Mouse (Mus musculus) embryonic stem cell, embryonic (primary cell): ENCODE measurements around the gene Phc2.

Experiments
- CTCF ChIA-PET, 4 experiments: fragments of 300-600 bp in 2 of 4; fragments of 350-600 bp in 2 of 4; sonication (Branson Sonifier 250); formaldehyde crosslinking; loops; one replicate each; lab custom pipeline; 2022; ENCODE audit warnings: inconsistent platforms in 2 of 4; lab: Charles Lee
- POLR2A ChIA-PET, 4 experiments: fragments of 300-600 bp in 2 of 4; fragments of 350-600 bp in 2 of 4; sonication (Branson Sonifier 250); formaldehyde crosslinking; loops; one replicate each; lab custom pipeline; 2022; ENCODE audit warnings: antibody characterized with exemption in 4 of 4, inconsistent platforms in 1 of 4; lab: Charles Lee

The Phc2 gene

GRCm38 (mm10) chr4:128755064-128755463 lies 100.6 kb downstream of the Phc2 start, which contains the start of gene A3galt2:
Gene A3galt2 (plus strand): TSS chr4:128755364.
- CTCF ChIA-PET: interaction anchor here (0.6 to 1.6 kb wide), 5 partner anchors 19 to 1167 kb away, joined by 3 to 8 read pairs (median 4); no protein-coding TSS in a partner anchor
- POLR2A ChIA-PET: interaction anchor here in 2 of 4 experiments (0.6 to 1.7 kb wide), 6 partner anchors 27 to 758 kb away, joined by 3 to 6 read pairs (median 3); partner anchors contain the start of genes Marcksl1 (in 1 of the 2) and Rnf19b (in 1 of the 2)

DNA sequence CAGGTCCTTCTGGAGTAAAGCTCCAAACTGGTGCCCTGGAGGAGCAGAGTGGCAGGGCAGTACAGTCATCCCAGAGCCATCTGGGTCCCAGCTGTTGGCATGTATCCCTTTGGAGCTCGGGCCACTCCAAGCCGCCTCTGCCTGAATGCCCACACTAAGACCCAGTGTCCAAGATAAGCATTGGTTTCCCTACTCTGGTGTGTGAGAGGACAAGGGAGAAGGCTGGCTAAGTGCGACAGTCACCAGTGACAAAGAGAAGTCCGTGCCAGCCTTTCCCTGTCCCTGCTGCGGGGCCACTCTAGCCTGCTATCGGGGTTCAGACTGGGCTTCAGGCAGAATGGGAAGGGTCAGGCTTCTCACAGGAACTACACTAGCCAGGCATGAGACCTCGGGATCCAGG lies 101.4 kb downstream of the Phc2 start:
- ChIA-PET POLR2A (interaction anchor here in 3 of 4 experiments (0.6 to 1.7 kb wide), 6 partner anchors 11 to 757 kb away, joined by 3 to 6 read pairs (median 3); partner anchors contain the start of genes Marcksl1 (in 1 of the 3) and Rnf19b (in 1 of the 3)), CTCF (interaction anchor here in 3 of 4 experiments (0.6 to 1.6 kb wide), 4 partner anchors 19 to 1168 kb away, joined by 3 to 8 read pairs (median 4); no protein-coding TSS in a partner anchor)

DNA sequence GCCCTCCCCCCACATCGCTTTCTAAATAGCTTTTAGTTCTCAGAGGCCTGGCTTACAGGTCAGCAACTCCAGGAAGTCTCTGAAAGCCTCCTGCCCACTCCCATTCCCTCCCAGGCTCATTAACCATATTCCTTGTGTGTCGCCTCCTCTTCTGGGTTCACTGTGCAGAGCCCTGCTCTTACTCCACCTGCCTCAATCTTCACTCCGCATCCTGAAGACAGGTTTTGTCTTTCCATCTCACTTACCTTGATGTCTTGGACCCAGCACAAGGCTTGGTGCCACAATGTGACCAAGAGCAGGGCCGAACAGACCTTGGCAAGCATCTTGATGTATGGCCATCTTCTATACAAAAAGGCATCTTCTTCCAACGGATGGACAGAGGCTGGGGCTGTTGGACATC lies 104.7 kb downstream of the Phc2 start:
- ChIA-PET POLR2A (interaction anchor here in 1 of 4 experiments (1.6 kb wide), 1 partner anchor 299 kb away, joined by 3 read pairs; the partner anchor contains the start of gene Rnf19b), CTCF (interaction anchor here in 2 of 4 experiments (0.6 to 1.5 kb wide), 3 partner anchors 18 to 758 kb away, joined by 3 to 6 read pairs (median 3); no protein-coding TSS in a partner anchor)

DNA sequence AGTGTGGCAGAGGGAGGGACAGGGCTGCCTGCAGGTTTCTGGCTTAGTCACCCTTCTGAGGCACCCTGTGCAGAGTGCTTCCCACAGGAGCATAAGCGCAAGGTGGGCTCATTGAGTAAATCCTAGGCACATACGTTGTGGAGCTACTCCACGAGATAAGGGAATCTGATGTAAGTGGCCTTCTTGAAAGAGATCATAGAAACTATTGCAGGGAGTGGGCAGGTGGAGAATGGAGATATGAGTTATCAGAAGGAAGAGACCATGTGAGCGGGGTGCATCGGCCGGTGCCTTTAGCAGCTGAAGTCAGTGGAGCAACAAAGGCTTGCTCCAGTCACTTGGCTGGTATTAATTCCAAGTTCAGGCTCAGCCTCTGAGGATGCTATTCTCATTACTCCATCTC lies 105.5 kb downstream of the Phc2 start:
- POLR2A ChIA-PET: interaction anchor here in 2 of 4 experiments (0.6 to 1.6 kb wide), 2 partner anchors 150 to 298 kb away, joined by 3 read pairs; partner anchors contain the start of gene Rnf19b (in 1 of the 2)
- CTCF ChIA-PET: interaction anchor here in 1 of 4 experiments (1.5 to 1.6 kb wide), 2 partner anchors 15 to 49 kb away, joined by 4 to 6 read pairs; no protein-coding TSS in a partner anchor

DNA sequence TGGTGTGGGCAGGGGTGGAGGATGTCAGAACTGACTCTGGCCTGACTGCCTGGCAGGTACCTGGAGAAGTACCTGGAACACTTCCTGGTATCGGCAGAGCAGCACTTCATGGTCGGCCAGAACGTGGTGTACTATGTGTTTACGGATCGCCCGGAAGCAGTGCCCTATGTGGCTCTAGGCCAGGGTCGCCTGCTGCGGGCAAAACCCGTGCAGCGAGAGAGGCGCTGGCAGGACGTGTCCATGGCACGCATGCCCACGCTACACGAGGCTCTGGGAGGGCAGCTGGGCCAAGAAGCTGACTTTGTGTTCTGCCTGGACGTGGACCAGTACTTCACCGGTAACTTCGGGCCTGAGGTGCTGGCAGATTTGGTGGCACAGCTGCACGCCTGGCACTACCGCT lies 112.4 kb downstream of the Phc2 start:
- CTCF ChIA-PET: interaction anchor here in 3 of 4 experiments (1.1 to 1.8 kb wide), 7 partner anchors 7 to 56 kb away, joined by 3 to 7 read pairs (median 4); no protein-coding TSS in a partner anchor
- POLR2A ChIA-PET: interaction anchor here in 1 of 4 experiments (1.1 kb wide), 1 partner anchor 11 kb away, joined by 3 read pairs; no protein-coding TSS in a partner anchor

DNA sequence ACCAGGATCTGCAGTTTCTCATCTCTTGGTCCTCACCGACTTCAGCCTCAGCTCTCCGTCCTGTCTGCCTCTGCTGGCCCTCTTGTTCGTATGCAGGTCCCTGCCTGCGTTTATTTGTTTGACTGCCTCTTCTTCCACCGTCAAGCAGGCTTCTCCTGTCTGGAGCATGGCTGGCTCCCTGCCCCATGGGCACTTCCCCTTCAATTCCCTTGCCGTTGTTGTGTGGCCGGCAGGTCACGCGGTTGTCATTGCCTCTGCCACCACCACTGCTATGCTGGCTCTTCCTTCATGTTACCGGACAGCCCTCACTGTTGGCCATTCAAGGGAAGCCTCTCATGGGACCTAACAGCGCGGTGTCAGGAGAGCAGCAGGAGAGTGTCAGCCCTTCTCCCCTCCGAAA lies 113.6 kb downstream of the Phc2 start:
- ChIA-PET CTCF (interaction anchor here in 3 of 4 experiments (1.3 to 1.4 kb wide), 3 partner anchors 56 to 57 kb away, joined by 3 to 5 read pairs (median 3); no protein-coding TSS in a partner anchor), POLR2A (interaction anchor here in 2 of 4 experiments (0.9 kb wide), 2 partner anchors 15 kb away, joined by 3 read pairs; no protein-coding TSS in a partner anchor)

DNA sequence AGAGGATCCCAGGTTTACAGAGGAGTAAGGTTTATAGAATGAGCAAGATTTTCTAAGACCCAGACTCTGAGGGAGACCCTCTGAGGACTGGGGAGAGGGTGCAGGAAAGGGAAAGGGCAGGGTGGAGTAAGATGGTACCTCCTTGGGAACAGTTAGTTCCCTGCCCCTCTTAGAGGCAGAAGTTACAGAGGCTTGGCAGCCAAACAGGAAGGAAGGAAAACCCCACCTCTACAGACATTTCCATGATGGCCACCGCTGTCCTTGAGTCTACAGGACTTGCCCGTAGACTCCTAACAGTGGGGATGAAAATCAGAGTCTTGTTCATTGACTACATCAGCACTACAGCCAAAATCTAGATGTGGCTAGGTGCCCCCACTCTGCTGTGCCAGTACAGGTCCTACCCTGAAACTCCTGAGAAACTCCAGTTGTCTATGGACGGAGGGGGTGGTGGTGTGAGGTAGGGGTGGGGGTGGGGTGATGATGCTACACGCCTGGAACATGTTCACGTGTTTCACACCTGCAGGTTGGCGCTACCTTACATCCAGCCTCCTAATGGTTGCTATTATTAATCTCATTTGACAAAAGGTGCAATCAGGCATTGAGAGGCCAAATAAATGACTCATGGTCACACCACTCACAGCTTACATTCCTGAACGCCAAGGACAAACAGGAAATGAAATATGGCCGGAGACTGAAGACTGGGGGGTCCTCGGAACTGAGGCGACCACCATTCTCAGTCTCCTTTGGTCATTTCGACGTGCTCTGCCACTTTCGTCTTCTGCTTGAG lies 115.3 kb downstream of the Phc2 start:
- CTCF ChIA-PET: interaction anchor here in 2 of 4 experiments (1.3 to 2.3 kb wide), 2 partner anchors 59 kb away, joined by 3 to 12 read pairs; no protein-coding TSS in a partner anchor
- POLR2A ChIA-PET: interaction anchor here in 1 of 4 experiments (1.2 kb wide), 1 partner anchor 13 kb away, joined by 3 read pairs; no protein-coding TSS in a partner anchor

DNA sequence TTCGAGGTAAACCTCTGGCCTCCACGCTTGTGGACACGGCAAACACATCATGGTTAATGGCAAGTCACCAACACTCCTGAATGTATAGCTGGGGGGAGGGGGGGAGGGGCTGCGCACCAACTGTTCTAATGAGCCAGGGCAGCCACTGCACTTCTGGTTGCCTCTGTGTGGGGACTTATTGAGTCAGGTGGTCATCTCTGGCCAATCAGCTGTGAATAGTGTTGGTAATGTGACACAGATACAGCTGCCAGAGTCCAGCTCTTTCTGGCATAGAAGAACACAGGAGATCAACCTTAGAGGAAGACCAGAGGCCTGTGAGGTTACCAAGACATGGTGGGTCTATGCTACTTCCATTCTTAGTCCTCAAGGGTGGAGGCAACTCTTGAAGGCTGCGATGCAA lies 116.2 kb downstream of the Phc2 start:
- CTCF ChIA-PET: interaction anchor here in 3 of 4 experiments (0.5 to 2.3 kb wide), 5 partner anchors 17 to 810 kb away, joined by 3 to 12 read pairs (median 4); no protein-coding TSS in a partner anchor
- POLR2A ChIA-PET: interaction anchor here in 2 of 4 experiments (0.7 to 1.2 kb wide), 3 partner anchors 14 to 161 kb away, joined by 3 read pairs; partner anchors contain the start of gene Zscan20 (in 1 of the 2)

DNA sequence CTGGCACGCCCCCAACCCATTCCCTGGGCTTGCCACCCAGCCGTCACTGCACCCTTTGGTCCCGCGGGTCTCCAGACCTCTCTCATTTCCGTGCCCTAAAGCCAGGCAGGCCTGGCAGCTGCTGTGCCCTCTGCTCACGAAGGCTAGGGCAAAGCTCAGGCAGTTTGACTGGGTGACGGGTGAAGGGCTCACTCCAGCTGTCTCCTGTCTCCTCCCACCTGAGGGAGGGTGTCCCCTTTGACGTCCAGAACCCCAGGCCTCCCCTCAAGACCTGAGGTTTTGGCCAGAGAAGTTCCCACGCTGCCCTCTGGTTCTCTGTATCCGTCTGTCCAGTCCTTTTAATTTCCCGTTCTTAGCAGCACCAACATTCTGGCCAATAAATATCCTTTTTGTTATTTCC lies 119.3 kb downstream of the Phc2 start:
- CTCF ChIA-PET: interaction anchor here (0.6 to 6.0 kb wide), 26 partner anchors 7 to 926 kb away, joined by 3 to 103 read pairs (median 4); partner anchors contain the start of genes A3galt2 (in 1 of the 4), Tlr12 (in 1 of the 4) and Zscan20 (in 1 of the 4)
- POLR2A ChIA-PET: interaction anchor here in 2 of 4 experiments (0.9 to 1.4 kb wide), 5 partner anchors 52 to 284 kb away, joined by 3 to 4 read pairs (median 3); partner anchors contain the start of gene Rnf19b (in 1 of the 2)

GRCm38 (mm10) chr4:128774467-128774866 lies 120.0 kb downstream of the Phc2 start:
- POLR2A ChIA-PET: interaction anchor here in 2 of 4 experiments (0.9 to 1.4 kb wide), 8 partner anchors 24 to 284 kb away, joined by 3 to 4 read pairs (median 3); partner anchors contain the start of gene Rnf19b (in 1 of the 2)
- CTCF ChIA-PET: interaction anchor here (0.5 to 6.0 kb wide), 55 partner anchors 8 to 1354 kb away, joined by 3 to 103 read pairs (median 3); partner anchors contain the start of genes Zscan20 (in 2 of the 4), A3galt2 (in 1 of the 4) and Tlr12 (in 1 of the 4)

DNA sequence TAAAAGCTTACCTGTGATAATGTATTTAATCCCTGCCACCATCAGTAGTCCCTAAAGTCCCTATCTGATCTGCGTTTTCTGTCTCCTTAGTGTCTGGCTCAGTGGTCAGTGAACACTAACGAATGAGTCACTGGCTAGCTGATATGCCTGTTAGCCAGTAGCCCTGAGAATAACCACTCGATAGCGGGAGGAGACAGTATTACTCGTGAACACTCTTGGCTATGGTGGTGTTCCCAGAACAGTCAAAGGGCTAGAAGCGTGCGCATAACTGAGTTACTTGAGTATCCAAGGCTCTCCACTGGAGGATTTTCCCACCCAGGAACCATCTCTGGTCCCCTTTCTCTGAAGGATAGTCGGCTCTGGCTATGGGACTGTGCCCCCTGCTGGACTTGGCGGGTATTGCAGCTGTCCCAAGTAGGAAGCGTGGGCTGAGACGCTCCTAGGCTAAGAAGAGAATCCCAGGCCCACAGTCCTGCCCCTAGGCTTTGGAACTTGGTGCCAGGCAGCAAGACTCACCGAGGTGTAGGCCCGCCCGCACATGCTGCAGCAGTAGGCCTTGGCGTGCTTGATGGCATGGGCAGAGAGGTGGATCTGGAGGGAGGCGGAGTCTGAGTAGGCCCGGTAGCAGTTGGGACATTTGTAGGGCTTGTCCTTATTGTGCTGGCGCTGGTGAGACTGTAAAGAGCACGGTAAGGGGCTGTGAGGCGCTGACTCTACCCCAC lies 122.2 kb downstream of the Phc2 start:
- POLR2A ChIA-PET: interaction anchor here in 3 of 4 experiments (0.6 to 1.5 kb wide), 8 partner anchors 12 to 66 kb away, joined by 3 to 5 read pairs (median 3); no protein-coding TSS in a partner anchor
- CTCF ChIA-PET: interaction anchor here (0.5 to 6.0 kb wide), 27 partner anchors 8 to 1291 kb away, joined by 3 to 103 read pairs (median 4); no protein-coding TSS in a partner anchor

GRCm38 (mm10) chr4:128777593-128777992 lies 123.1 kb downstream of the Phc2 start:
- CTCF ChIA-PET: interaction anchor here (0.6 to 6.0 kb wide), 16 partner anchors 9 to 366 kb away, joined by 3 to 103 read pairs (median 5); no protein-coding TSS in a partner anchor
- POLR2A ChIA-PET: interaction anchor here in 3 of 4 experiments (0.9 to 1.3 kb wide), 6 partner anchors 11 to 704 kb away, joined by 3 to 4 read pairs (median 4); no protein-coding TSS in a partner anchor

DNA sequence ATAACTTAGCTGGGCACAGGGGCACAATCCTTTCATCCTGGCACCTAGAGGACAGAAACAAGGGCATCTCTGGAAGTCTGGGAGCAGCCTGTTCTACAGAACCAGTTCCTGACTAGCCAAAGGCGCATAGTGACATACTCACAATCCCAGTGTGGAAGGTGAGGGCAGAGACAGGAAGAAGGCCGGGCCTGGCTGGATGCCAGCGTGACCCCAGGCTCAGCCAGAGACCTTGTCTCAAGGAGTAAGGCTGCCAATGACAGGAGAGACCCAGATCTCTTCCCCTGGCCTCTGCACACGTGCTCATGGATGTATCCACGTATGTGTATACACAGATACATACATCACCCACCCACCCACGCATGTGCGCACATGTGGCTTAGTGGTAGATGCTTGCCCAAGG lies 127.5 kb downstream of the Phc2 start:
- ChIA-PET CTCF (interaction anchor here in 2 of 4 experiments (1.1 to 1.8 kb wide), 2 partner anchors 8 to 71 kb away, joined by 3 to 6 read pairs; no protein-coding TSS in a partner anchor), POLR2A (interaction anchor here in 1 of 4 experiments (0.6 kb wide), 1 partner anchor 133 kb away, joined by 3 read pairs; no protein-coding TSS in a partner anchor)

DNA sequence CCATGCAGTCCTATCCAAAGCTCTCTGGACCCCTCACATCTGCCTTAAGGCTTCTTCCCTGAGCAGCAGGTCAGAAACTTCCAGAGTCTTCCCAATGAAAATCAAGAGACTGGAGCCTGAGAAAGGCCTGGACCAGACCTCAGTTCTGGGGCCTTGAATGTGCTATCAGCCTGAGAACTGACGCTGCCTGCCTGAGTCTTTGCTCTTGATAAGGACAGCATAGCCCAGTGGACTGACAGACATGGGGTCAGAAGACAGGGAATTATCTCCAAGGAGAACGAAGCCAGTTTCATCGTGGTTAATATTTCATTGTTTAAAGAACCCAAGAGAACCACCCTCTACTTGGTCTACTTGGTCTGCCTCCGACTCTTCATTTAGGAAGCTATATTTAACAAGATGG lies 128.1 kb downstream of the Phc2 start:
- POLR2A ChIA-PET: interaction anchor here in 2 of 4 experiments (0.5 to 0.6 kb wide), 2 partner anchors 60 to 134 kb away, joined by 3 read pairs; no protein-coding TSS in a partner anchor
- CTCF ChIA-PET: interaction anchor here in 1 of 4 experiments (1.3 kb wide), 1 partner anchor 8 kb away, joined by 3 read pairs; no protein-coding TSS in a partner anchor

GRCm38 (mm10) chr4:128784950-128785631 lies 130.6 kb downstream of the Phc2 start:
- CTCF ChIA-PET: interaction anchor here in 2 of 4 experiments (0.7 to 2.1 kb wide), 5 partner anchors 8 to 158 kb away, joined by 3 to 11 read pairs (median 3); no protein-coding TSS in a partner anchor
- POLR2A ChIA-PET: interaction anchor here in 2 of 4 experiments (0.5 to 0.9 kb wide), 3 partner anchors 29 to 58 kb away, joined by 3 read pairs; no protein-coding TSS in a partner anchor
